ENCODE assay signal across 8 mouse cellular contexts in the genomic region with DNA sequence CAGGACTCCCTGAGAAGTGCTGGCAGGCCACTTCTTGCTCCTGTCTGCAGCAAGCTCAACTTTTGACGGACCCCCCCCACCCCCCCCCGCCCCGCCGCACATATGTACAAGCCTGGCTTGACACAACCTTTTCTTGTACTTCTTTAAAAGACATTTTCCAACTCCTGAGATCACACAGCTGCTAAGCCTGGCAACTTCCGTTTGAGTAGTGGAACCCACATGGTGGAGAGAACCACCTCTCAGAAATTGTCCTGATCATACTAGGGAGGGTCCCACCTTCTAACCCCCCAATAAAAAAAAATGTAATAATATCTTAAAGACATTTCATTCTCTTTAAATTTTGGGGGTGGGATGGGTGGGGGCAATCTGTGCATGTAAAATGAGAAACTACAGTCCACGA. TPM values are rescaled to one million over a fixed set of nuclear protein-coding genes. Genes with fewer than 3 reads are reported as not detected.
DNase-seq lines count a peak whose midpoint lies in the region; ATAC-seq lines count a peak whose summit lies in the region.

No protein-coding gene starts in this region.

- H3K4me2 ChIP-seq in kidney, embryonic 14.5 days (replicated peaks; ENCODE audit: low read depth, low read length) = peak overlapping the region; percentile 72
- H3K4me2 ChIP-seq in embryonic facial prominence, embryonic 14.5 days (ENCODE audit: low read depth, low read length) = peak overlapping the region; percentile 96
- peak overlapping the region; percentile 86; the same call in 1 of the 2 replicates for H3K4me2 ChIP-seq in limb, embryonic 11.5 days (ENCODE audit: low read depth, severe bottlenecking)
- H3K4me2 ChIP-seq in neural tube, embryonic 15.5 days = peak overlapping the region; percentile 94

- peaks cover 15% of the 10 kb centered on the region for H3K36me3 ChIP-seq in kidney, embryonic 14.5 days (ENCODE audit: control insufficient read depth, insufficient read depth, low read length)
- H3K36me3 ChIP-seq in embryonic facial prominence, embryonic 14.5 days (ENCODE audit: control insufficient read depth, insufficient read depth, low read length) = peaks cover 34% of the 10 kb centered on the region
- H3K36me3 ChIP-seq in limb, embryonic 11.5 days (ENCODE audit: control insufficient read depth, insufficient read depth, low read length) = peaks cover 3% of the 10 kb centered on the region; the same call in 1 of the 2 replicates
- peaks cover 40% of the 10 kb centered on the region for H3K36me3 ChIP-seq in neural tube, embryonic 15.5 days

- H3K27ac ChIP-seq in kidney, embryonic 14.5 days (ENCODE audit: low read depth, low read length) = no peak overlapping the region; the same call in 1 of the 2 replicates
- peak overlapping the region; percentile 97; the same call in 1 of the 2 replicates for H3K27ac ChIP-seq in embryonic facial prominence, embryonic 14.5 days (replicated peaks; ENCODE audit: low read depth, low read length)
- H3K27ac ChIP-seq in limb, embryonic 11.5 days (replicated peaks; ENCODE audit: low read depth, low read length) = no peak overlapping the region; the same call in 1 of the 2 replicates
- no peak overlapping the region for H3K27ac ChIP-seq in neural tube, embryonic 15.5 days (replicated peaks)

- peak overlapping the region; percentile 54 for H3K4me3 ChIP-seq in kidney, embryonic 14.5 days (ENCODE audit: low read length)
- H3K4me3 ChIP-seq in embryonic facial prominence, embryonic 14.5 days (ENCODE audit: low read depth, low read length) = peak overlapping the region; percentile 78
- no peak overlapping the region for H3K4me3 ChIP-seq in limb, embryonic 11.5 days (ENCODE audit: low read depth, low read length)
- H3K4me3 ChIP-seq in neural tube, embryonic 15.5 days (replicated peaks) = peak overlapping the region; percentile 68

- no peaks in the 10 kb centered on the region for H3K4me1 ChIP-seq in kidney, embryonic 14.5 days (ENCODE audit: control insufficient read depth, insufficient read depth, low read length)
- no peaks in the 10 kb centered on the region; the same call in 1 of the 2 replicates for H3K4me1 ChIP-seq in embryonic facial prominence, embryonic 14.5 days (ENCODE audit: control insufficient read depth, insufficient read depth, low read length)
- peaks cover 9% of the 10 kb centered on the region; the same call in 1 of the 2 replicates for H3K4me1 ChIP-seq in limb, embryonic 11.5 days (ENCODE audit: control insufficient read depth, insufficient read depth, low read length)
- H3K4me1 ChIP-seq in neural tube, embryonic 15.5 days = peaks cover 15% of the 10 kb centered on the region

- intact Hi-C loops in left cerebral cortex, postnatal 10 days (cut with DNase I) = loop anchor here (2.0 to 5.0 kb wide), 2 partner anchors 102 to 175 kb away; partner anchors contain the start of gene Ctbp1

- 33% methylated on average over 6 of the region's 6 CpGs for WGBS in kidney, embryonic 14.5 days
- WGBS in embryonic facial prominence, embryonic 14.5 days = 55% methylated on average over 6 of the region's 6 CpGs
- WGBS in limb, embryonic 11.5 days = 61% methylated on average over 6 of the region's 6 CpGs
- WGBS in neural tube, embryonic 15.5 days = 62% methylated on average over 6 of the region's 6 CpGs

- H3K9ac ChIP-seq in kidney, embryonic 14.5 days (ENCODE audit: low read depth, low read length) = peak overlapping the region; percentile 63; the same call in 1 of the 2 replicates
- H3K9ac ChIP-seq in embryonic facial prominence, embryonic 14.5 days (ENCODE audit: low read depth, low read length) = no peak overlapping the region
- H3K9ac ChIP-seq in limb, embryonic 11.5 days (ENCODE audit: low read length) = no peak overlapping the region
- H3K9ac ChIP-seq in neural tube, embryonic 15.5 days (replicated peaks) = no peak overlapping the region

- no peak for DNase-seq in kidney, adult 18-20 months
- DNase-seq in embryonic facial prominence, embryonic 14.5 days (ENCODE audit: low spot score) = no peak
- no peak for DNase-seq in limb, embryonic 11.5 days (ENCODE audit: low spot score)
- no peak for DNase-seq in adrenal gland, postnatal 25 days
- no peak for DNase-seq in urinary bladder, adult 18-20 months (ENCODE audit: low spot score in 2 of 2)
- DNase-seq in left cerebral cortex, postnatal 10 days (ENCODE audit: extremely low spot score in 1 of 2, low spot score in 2 of 2) = no peak

- ATAC-seq in kidney, embryonic 14.5 days (ENCODE audit: low FRiP score, low TSS enrichment) = no peak
- no peak for ATAC-seq in embryonic facial prominence, embryonic 14.5 days (ENCODE audit: low read depth)
- ATAC-seq in limb, embryonic 11.5 days (ENCODE audit: insufficient number of reproducible peaks, low FRiP score, low TSS enrichment, low read depth) = no peak
- no peak for ATAC-seq in neural tube, embryonic 15.5 days (ENCODE audit: low FRiP score)

- no peaks in the 10 kb centered on the region for H3K9me3 ChIP-seq in kidney, embryonic 14.5 days (ENCODE audit: control insufficient read depth, low read length)
- no peaks in the 10 kb centered on the region for H3K9me3 ChIP-seq in embryonic facial prominence, embryonic 14.5 days (ENCODE audit: control insufficient read depth, low read length)
- no peaks in the 10 kb centered on the region for H3K9me3 ChIP-seq in limb, embryonic 11.5 days (ENCODE audit: control insufficient read depth, low read length)
- no peaks in the 10 kb centered on the region for H3K9me3 ChIP-seq in neural tube, embryonic 15.5 days (replicated peaks)

- no peaks in the 10 kb centered on the region for H3K27me3 ChIP-seq in kidney, embryonic 14.5 days (ENCODE audit: control insufficient read depth, insufficient read depth, low read length)
- no peaks in the 10 kb centered on the region for H3K27me3 ChIP-seq in embryonic facial prominence, embryonic 14.5 days (replicated peaks; ENCODE audit: control insufficient read depth, insufficient read depth, low read length)
- H3K27me3 ChIP-seq in limb, embryonic 11.5 days (ENCODE audit: control insufficient read depth, insufficient read depth, low read length) = no peaks in the 10 kb centered on the region
- no peaks in the 10 kb centered on the region for H3K27me3 ChIP-seq in neural tube, embryonic 15.5 days (replicated peaks)

RNA-seq across cellular contexts. Expression of gene Uvssa, which starts 1.2 kb away (rescaled TPM):
- 7.9 and 8.9 TPM in 2 replicates for polyA plus RNA-seq in kidney, embryonic 14.5 days (2014; fragmentation: Nextera tagmentation; extraction: Ambion mirVana)
- 7.1 and 9.0 TPM in 2 replicates for polyA plus RNA-seq in embryonic facial prominence, embryonic 14.5 days (2014; fragmentation: Nextera tagmentation; extraction: Ambion mirVana)
- 8.1 and 8.6 TPM in 2 replicates for polyA plus RNA-seq in limb, embryonic 11.5 days (2014; fragmentation: Nextera tagmentation; extraction: Ambion mirVana)
- 7.6 and 7.8 TPM in 2 replicates for polyA plus RNA-seq in neural tube, embryonic 15.5 days (2015; fragmentation: Nextera tagmentation; extraction: Ambion mirVana)
- 7.7 and 12.2 TPM in 2 replicates for total RNA-seq in adrenal gland, postnatal 25 days (2021)
- total RNA-seq in left cerebral cortex, postnatal 10 days (2021) = 10 to 100 TPM in 1 of 2 experiments, 1 to 10 TPM in 1; 8.7 to 10.2 TPM

RNA-seq across cellular contexts. Expression of gene Maea, which starts 41.9 kb away (rescaled TPM):
- 97.9 and 133 TPM in 2 replicates for polyA plus RNA-seq in kidney, embryonic 14.5 days (2014; fragmentation: Nextera tagmentation; extraction: Ambion mirVana)
- 123 and 136 TPM in 2 replicates for polyA plus RNA-seq in embryonic facial prominence, embryonic 14.5 days (2014; fragmentation: Nextera tagmentation; extraction: Ambion mirVana)
- 145 and 152 TPM in 2 replicates for polyA plus RNA-seq in limb, embryonic 11.5 days (2014; fragmentation: Nextera tagmentation; extraction: Ambion mirVana)
- 126 and 128 TPM in 2 replicates for polyA plus RNA-seq in neural tube, embryonic 15.5 days (2015; fragmentation: Nextera tagmentation; extraction: Ambion mirVana)
- total RNA-seq in adrenal gland, postnatal 25 days (2021) = 102 and 119 TPM in 2 replicates
- 10 to 100 TPM; 81.9 to 90.3 TPM for total RNA-seq in left cerebral cortex, postnatal 10 days (2021)

RNA-seq across cellular contexts. Expression of gene Nkx1-1, which starts 56.6 kb away (rescaled TPM):
- not detected in 2 replicates for polyA plus RNA-seq in kidney, embryonic 14.5 days (2014; fragmentation: Nextera tagmentation; extraction: Ambion mirVana)
- polyA plus RNA-seq in embryonic facial prominence, embryonic 14.5 days (2014; fragmentation: Nextera tagmentation; extraction: Ambion mirVana) = not detected in 2 replicates
- not detected in 2 replicates for polyA plus RNA-seq in limb, embryonic 11.5 days (2014; fragmentation: Nextera tagmentation; extraction: Ambion mirVana)
- polyA plus RNA-seq in neural tube, embryonic 15.5 days (2015; fragmentation: Nextera tagmentation; extraction: Ambion mirVana) = 0.40 and 0.79 TPM in 2 replicates
- total RNA-seq in adrenal gland, postnatal 25 days (2021) = not detected in 2 replicates
- not detected for total RNA-seq in left cerebral cortex, postnatal 10 days (2021)
